11 mouse cellular contexts compared by ENCODE assay signal in the genomic region with DNA sequence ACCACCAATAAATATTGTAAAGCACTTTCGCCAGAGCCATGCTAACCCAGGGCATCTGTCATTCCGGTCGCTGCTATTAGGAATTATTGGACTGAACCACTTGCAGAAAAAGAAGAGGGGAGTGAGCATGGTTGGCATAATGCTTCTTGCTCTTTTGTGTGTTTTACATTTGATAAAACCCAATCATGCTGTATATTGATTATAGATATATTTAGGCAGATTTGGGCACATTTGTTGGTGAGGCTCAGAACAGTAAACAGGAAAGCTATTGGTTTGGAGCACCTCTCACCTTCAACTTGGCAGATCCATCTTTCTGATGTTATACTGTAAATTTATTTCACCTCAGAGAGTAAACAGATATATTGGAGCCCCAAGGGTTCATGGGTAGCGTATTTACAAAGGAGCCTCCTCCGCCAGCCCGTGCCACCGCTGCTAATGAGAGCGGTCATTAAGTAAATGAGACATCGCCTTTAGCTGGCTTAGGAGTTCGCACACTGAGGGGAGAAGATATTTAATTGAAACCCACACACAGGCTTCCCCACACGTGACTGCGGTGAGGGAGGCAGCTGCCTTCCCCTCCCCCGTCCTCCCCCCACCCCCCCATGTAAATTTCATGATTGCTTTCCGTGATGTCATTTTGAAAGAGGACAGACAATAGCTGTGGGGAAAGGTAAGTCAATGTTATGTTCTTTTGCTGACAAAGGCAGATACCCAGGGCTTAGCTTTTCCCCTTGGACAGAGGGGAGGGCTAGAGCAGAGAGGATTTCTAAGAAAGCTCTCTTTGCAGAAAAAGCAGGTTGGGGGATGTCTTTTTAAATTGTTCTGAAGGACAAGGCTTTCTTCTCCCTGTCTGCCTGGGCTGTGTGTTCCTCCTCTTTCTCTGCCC. TPM values are rescaled to one million over a fixed set of nuclear protein-coding genes. Genes with fewer than 3 reads are reported as not detected.
DNase-seq lines count a peak whose midpoint lies in the region; ATAC-seq and TF ChIP-seq lines count a peak whose summit lies in the region.
"Had no signal": no experiment of that assay in that cellular context is flagged by ENCODE, and none has a peak within 500 bp of the region (broad histone marks: within the 10 kb centered on the region; RNA-seq: fewer than 3 reads in every experiment).

No protein-coding gene starts in this region.

- peak overlapping the region; percentile 87 for H3K4me2 ChIP-seq in neural tube, embryonic 13.5 days
- H3K4me2 ChIP-seq: liver, embryonic 13.5 days had no signal

- H3K4me3 ChIP-seq in embryonic facial prominence, embryonic 10.5 days = peak overlapping the region; percentile 37; the same call in 1 of the 2 replicates
- H3K4me3 ChIP-seq in layer of hippocampus, adult 2 months = peak overlapping the region; percentile 67
- H3K4me3 ChIP-seq in neural tube, embryonic 13.5 days = peak overlapping the region; percentile 56
- H3K4me3 ChIP-seq: liver, embryonic 13.5 days had no signal

- ATAC-seq in neural tube, embryonic 13.5 days (ENCODE audit: low read depth) = peak; percentile 85

- 53% methylated on average over 14 of the region's 14 CpGs for WGBS in embryonic facial prominence, embryonic 10.5 days
- WGBS in neural tube, embryonic 13.5 days = 14% methylated on average over 14 of the region's 14 CpGs

- peak; percentile 31 to 43 for DNase-seq in frontal cortex, postnatal 36 days (ENCODE audit: low spot score in 2 of 2)
- DNase-seq in frontal cortex, postnatal 25 days (ENCODE audit: low spot score in 2 of 2) = no peak
- DNase-seq in embryonic facial prominence, embryonic 10.5 days (ENCODE audit: low spot score) = no peak
- peak; percentile 33 to 41 for DNase-seq in layer of hippocampus, adult 2 months (ENCODE audit: low spot score in 2 of 2)
- DNase-seq in gastrocnemius, postnatal 14 days = no peak
- no peak for DNase-seq in testis, postnatal 10 days (ENCODE audit: low spot score)
- no peak for DNase-seq in thymus, postnatal 10 days (ENCODE audit: low spot score in 2 of 2)
- DNase-seq: liver, embryonic 13.5 days had no signal

- TF ChIP-seq CTCF in layer of hippocampus, adult 2 months (conservative IDR thresholded peaks at IDR 0.05) = no peak

- intact Hi-C loops in gastrocnemius, postnatal 14 days (cut with DNase I; ENCODE audit: low total_unique reads) = no loop called here

- peaks cover 13% of the 10 kb centered on the region; the same call in 1 of the 2 replicates for H3K27me3 ChIP-seq in embryonic facial prominence, embryonic 10.5 days (replicated peaks; ENCODE audit: low read depth, poor library complexity, severe bottlenecking)
- H3K27me3 ChIP-seq in neural tube, embryonic 13.5 days = no peaks in the 10 kb centered on the region

- H3K27ac ChIP-seq in embryonic facial prominence, embryonic 10.5 days (replicated peaks) = no peak overlapping the region
- peak overlapping the region; percentile 97 for H3K27ac ChIP-seq in layer of hippocampus, adult 2 months
- peak overlapping the region; percentile 96 for H3K27ac ChIP-seq in neural tube, embryonic 13.5 days (replicated peaks)
- H3K27ac ChIP-seq: liver, embryonic 13.5 days had no signal

- H3K4me1 ChIP-seq in embryonic facial prominence, embryonic 10.5 days = peaks cover 18% of the 10 kb centered on the region
- H3K4me1 ChIP-seq in neural tube, embryonic 13.5 days (replicated peaks) = peaks cover 72% of the 10 kb centered on the region
- H3K4me1 ChIP-seq: liver, embryonic 13.5 days had no signal

- H3K9me3 ChIP-seq in embryonic facial prominence, embryonic 10.5 days = no peaks in the 10 kb centered on the region
- H3K9me3 ChIP-seq in neural tube, embryonic 13.5 days = no peaks in the 10 kb centered on the region
- H3K9me3 ChIP-seq: liver, embryonic 13.5 days had no signal

- peak overlapping the region; percentile 81 for H3K9ac ChIP-seq in neural tube, embryonic 13.5 days
- H3K9ac ChIP-seq: liver, embryonic 13.5 days had no signal

- H3K36me3 ChIP-seq in embryonic facial prominence, embryonic 10.5 days (replicated peaks) = no peaks in the 10 kb centered on the region
- H3K36me3 ChIP-seq in neural tube, embryonic 13.5 days = no peaks in the 10 kb centered on the region
- H3K36me3 ChIP-seq: liver, embryonic 13.5 days had no signal

RNA-seq across cellular contexts. Expression of gene Myt1, which starts 3.8 kb away (rescaled TPM):
- polyA plus RNA-seq in embryonic facial prominence, embryonic 10.5 days (2016; fragmentation: Nextera tagmentation; extraction: Ambion mirVana) = 7.4 and 7.5 TPM in 2 replicates
- 10 to 100 TPM; 32.3 to 34.0 TPM for total RNA-seq in layer of hippocampus, adult 2 months (2021)
- 44.9 and 52.5 TPM in 2 replicates for polyA plus RNA-seq in neural tube, embryonic 13.5 days (2015; fragmentation: Nextera tagmentation; extraction: Ambion mirVana)
- not detected for total RNA-seq in gastrocnemius, postnatal 14 days (2021)
- polyA plus RNA-seq: gonadal fat pad, adult 2 months; liver, embryonic 13.5 days; spleen, adult 2 months had no signal

RNA-seq across cellular contexts. Expression of gene Oprl1, which starts 52.1 kb away (rescaled TPM):
- 2.6 and 3.1 TPM in 2 replicates for polyA plus RNA-seq in embryonic facial prominence, embryonic 10.5 days (2016; fragmentation: Nextera tagmentation; extraction: Ambion mirVana)
- total RNA-seq in layer of hippocampus, adult 2 months (2021) = 10 to 100 TPM; 44.8 to 45.0 TPM
- polyA plus RNA-seq in neural tube, embryonic 13.5 days (2015; fragmentation: Nextera tagmentation; extraction: Ambion mirVana) = 63.8 and 64.0 TPM in 2 replicates
- not detected for total RNA-seq in gastrocnemius, postnatal 14 days (2021)

Comparison
In these comparisons a context has a peak if more than half of its experiments do, and no peak if none do; other contexts are left out.
1. DNase-seq: peak in frontal cortex, postnatal 36 days (2 of 2) and layer of hippocampus, adult 2 months (2 of 2); none in frontal cortex, postnatal 25 days (0 of 2), embryonic facial prominence, embryonic 10.5 days (single experiment), gastrocnemius, postnatal 14 days (single experiment), testis, postnatal 10 days (single experiment) and thymus, postnatal 10 days (0 of 2).
2. RNA of gene Myt1, which starts 3.8 kb away (total RNA-seq): 32.3 to 34.0 TPM in layer of hippocampus, adult 2 months; not detected in gastrocnemius, postnatal 14 days; every median in the first group is over 10 times any median in the second.
3. RNA of gene Oprl1, which starts 52.1 kb away (total RNA-seq): 44.8 to 45.0 TPM in layer of hippocampus, adult 2 months; not detected in gastrocnemius, postnatal 14 days; every median in the first group is over 10 times any median in the second.
4. Peak in every context shown above with its lines, with median percentiles within 50 percentile points of each other: H3K4me3 ChIP-seq.